Mouse (Mus musculus) lung, embryonic 14.5 days (tissue): ENCODE data around the gene 1110051M20Rik. TPM values are rescaled to one million over a fixed set of nuclear protein-coding genes. Genes with fewer than 3 reads are reported as not detected.

Experiments used
- ATAC-seq: fragments of 200-750 bp; cut with Nextera tagmentation; 2 replicates; pipeline ENCODE4 v1.8.0; 2017; ENCODE audit warnings: mild to moderate bottlenecking, moderate TSS enrichment, moderate library complexity; ENCODE audit not compliant: insufficient read depth
- DNase-seq: peaks from one replicate; pipeline ENCODE4 v3.0.0-alpha.2; 2015
- H3K27ac ChIP-seq: fragments of 300-500 bp; sonication (generic); 2 replicates; pipeline ENCODE4 v1.5.1; 2014; ENCODE audit warnings: low read depth, mild to moderate bottlenecking, moderate library complexity
- H3K27me3 ChIP-seq: fragments of 300-500 bp; sonication (generic); 2 replicates; pipeline ENCODE4 v1.6.1; 2014; ENCODE audit warnings: low read length, control low read depth; ENCODE audit not compliant: insufficient read depth
- H3K36me3 ChIP-seq: fragments of 300-500 bp; sonication (generic); 2 replicates; pipeline ENCODE4 v1.6.1; 2014; ENCODE audit warnings: control low read depth; ENCODE audit not compliant: insufficient read depth
- H3K4me1 ChIP-seq: fragments of 300-500 bp; sonication (generic); 2 replicates; pipeline ENCODE4 v1.6.1; 2014; ENCODE audit warnings: antibody characterized with exemption, control low read depth; ENCODE audit not compliant: insufficient read depth
- H3K4me2 ChIP-seq: fragments of 300-500 bp; sonication (generic); 2 replicates; pipeline ENCODE4 v1.6.1; 2014; ENCODE audit warnings: mild to moderate bottlenecking
- H3K4me3 ChIP-seq: fragments of 300-500 bp; sonication (generic); 2 replicates; pipeline ENCODE4 v1.5.1; 2014; ENCODE audit warnings: low read depth, low read length
- H3K9ac ChIP-seq: fragments of 300-500 bp; sonication (generic); 2 replicates; pipeline ENCODE4 v1.6.1; 2014
- H3K9me3 ChIP-seq: fragments of 300-500 bp; sonication (generic); 2 replicates; pipeline ENCODE4 v1.6.1; 2016; ENCODE audit warnings: low read depth, low read length, control low read depth
- CTCF ChIP-seq: IDR thresholded peaks from 2 replicates; pipeline ENCODE4 v1.5.1; 2016; ENCODE audit warnings: antibody characterized with exemption, low read depth
- WGBS: fragments of 180-500 bp; shearing (Covaris S2); extraction: QIAGEN DNeasy Blood & Tissue Kit; methylation state at CpG from one replicate; pipeline ENCODE4 v1.1.7; 2014; 5-methylcytosine and 5-hydroxymethylcytosine counted together
- polyA plus RNA-seq: library from polyadenylated mRNA; unstranded; fragments of >200 nt; fragmentation: Nextera tagmentation; extraction: Ambion mirVana; gene quantifications from 2 replicates; pipeline ENCODE4 v1.2.1, GENCODE M21; 2014

Gene 1110051M20Rik
- polyA plus RNA-seq, 1 experiment from 2014 or later = 73.4 TPM

GRCm38 (mm10) chr2:91458252-91458672 lies 13.8 kb upstream of the 1110051M20Rik start:
- Histone ChIP-seq H3K9ac (peak overlapping the region; percentile 84), H3K27me3 (no peaks in the 10 kb centered on the region), H3K27ac (peak overlapping the region; percentile 97), H3K4me3 (peak overlapping the region; percentile 80), H3K4me2 (peak overlapping the region; percentile 88), H3K9me3 (no peaks in the 10 kb centered on the region), H3K4me1 (peaks cover 27% of the 10 kb centered on the region), H3K36me3 (no peaks in the 10 kb centered on the region)
- DNase-seq = peak; percentile 81
- peak; percentile 53 for ATAC-seq
- under 1% methylated on average over 21 of the region's 21 CpGs for WGBS
- TF ChIP-seq CTCF = no peak

- Histone ChIP-seq H3K9ac (peak overlapping the region; percentile 84), H3K4me2 (peak overlapping the region; percentile 88), H3K27ac (peak overlapping the region; percentile 97), H3K9me3 (no peaks in the 10 kb centered on the region), H3K27me3 (no peaks in the 10 kb centered on the region), H3K4me1 (peaks cover 27% of the 10 kb centered on the region), H3K4me3 (peak overlapping the region; percentile 80), H3K36me3 (no peaks in the 10 kb centered on the region)
- ATAC-seq = peak; percentile 45
- TF ChIP-seq CTCF = no peak
- whole genome bisulfite sequencing = under 1% methylated on average over 45 of the region's 45 CpGs
- DNase-seq = peak; percentile 63
Observed at GRCm38 (mm10) chr2:91457656-91458251, 13.2 kb upstream of the 1110051M20Rik start.

GRCm38 (mm10) chr2:91457259-91457655 lies 12.8 kb upstream of the 1110051M20Rik start, which contains the start of gene Lrp4:
Gene Lrp4, plus strand, starts transcription at chr2:91457511.
- H3K4me2 ChIP-seq = peak within 1 kb of the TSS; percentile 88
- ATAC-seq (peak; percentile 74), DNase-seq (peak; percentile 83)
- H3K27ac ChIP-seq = peak within 1 kb of the TSS; percentile 97
- TF ChIP-seq CTCF = no peak
- 0% methylated on average over 22 of the region's 36 CpGs for WGBS
- no peaks in the 10 kb centered on the region for H3K9me3 ChIP-seq
- no peaks in the 10 kb centered on the region for H3K27me3 ChIP-seq
- H3K4me1 ChIP-seq = peaks cover 23% of the 10 kb centered on the region
- H3K36me3 ChIP-seq = no peaks in the 10 kb centered on the region
- peak within 1 kb of the TSS; percentile 80 for H3K4me3 ChIP-seq
- H3K9ac ChIP-seq = peak within 1 kb of the TSS; percentile 84

- Histone ChIP-seq H3K27me3 (no peaks in the 10 kb centered on the region), H3K9me3 (no peaks in the 10 kb centered on the region), H3K4me2 (peak overlapping the region; percentile 88), H3K27ac (peak overlapping the region; percentile 97), H3K9ac (peak overlapping the region; percentile 84; the same call in 1 of the 2 replicates), H3K36me3 (no peaks in the 10 kb centered on the region), H3K4me1 (peaks cover 18% of the 10 kb centered on the region), H3K4me3 (peak overlapping the region; percentile 80)
- DNase-seq (no peak), ATAC-seq (no peak)
- WGBS = 37% methylated on average over 9 of the region's 9 CpGs
- no peak for TF ChIP-seq CTCF
Observed at GRCm38 (mm10) chr2:91456491-91457100, 12.1 kb upstream of the 1110051M20Rik start.

GRCm38 (mm10) chr2:91455826-91456225 lies 11.3 kb upstream of the 1110051M20Rik start:
- 4% methylated on average over 4 of the region's 4 CpGs for WGBS
- DNase-seq (peak; percentile 82), ATAC-seq (no peak)
- H3K9ac ChIP-seq = no peak overlapping the region
- peaks cover 10% of the 10 kb centered on the region for H3K4me1 ChIP-seq
- H3K36me3 ChIP-seq = no peaks in the 10 kb centered on the region
- H3K4me3 ChIP-seq = no peak overlapping the region
- no peak overlapping the region for H3K4me2 ChIP-seq
- H3K27me3 ChIP-seq = no peaks in the 10 kb centered on the region
- no peak overlapping the region for H3K27ac ChIP-seq
- H3K9me3 ChIP-seq = no peaks in the 10 kb centered on the region
- peak; percentile 79 for TF ChIP-seq CTCF

GRCm38 (mm10) chr2:91454434-91454833 lies 9.9 kb upstream of the 1110051M20Rik start:
- Histone ChIP-seq H3K4me2 (no peak overlapping the region), H3K9me3 (no peaks in the 10 kb centered on the region), H3K4me3 (no peak overlapping the region), H3K9ac (no peak overlapping the region), H3K36me3 (no peaks in the 10 kb centered on the region), H3K4me1 (peaks cover under 1% of the 10 kb centered on the region; the same call in 1 of the 2 replicates), H3K27ac (no peak overlapping the region), H3K27me3 (no peaks in the 10 kb centered on the region)
- no peak for TF ChIP-seq CTCF
- ATAC-seq (no peak), DNase-seq (no peak)
- WGBS = 86% methylated on average over 3 of the region's 3 CpGs
